Mouse (Mus musculus) testis, adult 2 months (tissue): ENCODE data around the gene Slc7a15.

Source experiments
- CTCF ChIP-seq: fragments of 200-500 bp; IDR thresholded peaks from 2 replicates; pipeline ENCODE4 v1.5.1; 2012; ENCODE audit warnings: low read depth, mild to moderate bottlenecking, inconsistent platforms, low read length, moderate library complexity; ENCODE audit not compliant: control insufficient read depth, insufficient read depth, insufficient replicate concordance
- POLR2A ChIP-seq: fragments of 200-500 bp; IDR thresholded peaks from 2 replicates; pipeline ENCODE4 v1.6.1; 2012; ENCODE audit warnings: low read depth, mild to moderate bottlenecking, inconsistent platforms, low read length, moderate library complexity; ENCODE audit not compliant: control insufficient read depth

- TF ChIP-seq CTCF (no peak), POLR2A (no peak)
Observed at GRCm38 (mm10) chr12:8556189-8556588, 42.7 kb downstream of the Slc7a15 start.
